Mouse (Mus musculus) NIH3T3 (cell line): ENCODE measurements around the gene 1700003H04Rik.

Experiments
- DNase-seq: peaks from one replicate; pipeline ENCODE4 v3.0.0-alpha.2; 2012; ENCODE audit warnings: low read depth

The 1700003H04Rik gene

DNA sequence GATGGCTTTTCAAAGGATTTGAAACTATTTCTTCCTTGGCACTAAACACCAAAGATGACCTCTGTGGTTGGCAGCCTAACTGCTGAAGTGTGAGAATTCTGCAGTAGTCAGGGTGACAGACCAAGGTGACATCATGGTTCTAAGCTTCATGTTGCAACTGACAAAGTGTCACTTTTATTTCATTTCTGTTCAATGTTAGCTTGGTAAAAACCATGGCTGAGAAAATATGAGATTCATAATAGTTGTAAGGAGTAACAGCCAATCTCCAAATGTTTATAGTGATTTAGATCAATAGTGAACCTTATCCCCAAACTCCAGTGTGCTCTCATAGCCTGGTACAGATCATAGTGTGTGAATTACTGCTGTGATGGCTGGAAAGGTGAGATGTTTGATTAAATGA lies at the start of gene 1700003H04Rik:
TSS of gene 1700003H04Rik (minus strand) at position 101 of the 400 bp plus-strand sequence.
- no peak for DNase-seq

DNA sequence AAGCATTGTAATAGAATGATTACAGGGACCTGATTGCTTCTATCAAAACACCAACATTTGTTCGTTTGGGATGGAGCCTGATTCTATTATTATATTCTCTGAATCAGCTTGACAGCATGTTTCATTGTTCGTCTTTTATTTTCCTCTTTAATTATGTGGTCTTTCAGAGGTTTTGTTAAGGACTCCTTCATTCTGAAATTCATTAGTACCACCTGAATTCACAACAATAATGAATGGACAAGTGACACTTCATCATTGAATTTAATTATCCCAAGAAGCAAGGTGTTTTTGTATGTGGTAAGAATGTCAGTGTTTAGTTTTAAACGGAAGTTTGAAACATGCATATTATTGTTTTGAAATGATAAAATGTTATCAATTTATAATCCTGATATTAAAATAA lies 42.1 kb upstream of the 1700003H04Rik start:
- DNase-seq: no peak

DNA sequence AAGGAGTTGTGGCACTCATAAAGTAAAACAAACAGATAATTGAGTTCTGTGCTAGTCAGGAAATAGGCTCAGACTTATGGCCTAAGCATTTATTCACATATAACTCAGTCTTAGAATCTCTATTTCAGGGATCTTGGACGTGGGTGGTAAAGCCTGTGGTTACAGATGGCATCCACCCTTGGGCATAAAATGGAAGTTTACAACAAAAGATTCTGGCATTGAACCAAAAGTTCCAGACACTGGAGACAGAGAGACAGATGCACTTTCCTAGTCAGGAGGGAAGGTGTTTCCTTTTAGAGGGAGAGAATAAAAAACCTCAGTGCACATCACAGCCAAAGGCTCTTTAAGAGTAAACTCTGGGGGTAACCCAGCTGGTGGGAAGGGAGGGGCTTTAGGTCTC lies 32.4 kb upstream of the 1700003H04Rik start:
- DNase-seq: no peak

DNA sequence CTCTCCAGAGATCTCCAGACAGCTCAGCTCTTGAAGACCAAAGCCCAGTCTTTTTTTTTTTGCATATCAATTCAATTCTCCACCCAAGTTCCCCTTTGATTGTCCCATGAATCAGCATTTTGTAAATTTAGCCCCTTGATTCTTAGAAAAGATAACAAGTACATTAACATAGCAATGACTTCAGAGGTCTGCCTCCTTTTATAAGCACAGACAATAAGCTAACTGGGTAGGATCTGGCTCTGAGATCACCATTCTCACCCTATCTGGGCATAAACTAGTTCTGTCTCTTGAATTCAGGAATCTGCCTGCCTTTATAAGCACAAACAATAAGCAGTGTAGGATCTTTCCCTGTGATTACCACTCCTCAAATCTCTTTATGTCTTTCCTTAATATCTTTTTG lies 29.1 kb upstream of the 1700003H04Rik start:
- no peak for DNase-seq

DNA sequence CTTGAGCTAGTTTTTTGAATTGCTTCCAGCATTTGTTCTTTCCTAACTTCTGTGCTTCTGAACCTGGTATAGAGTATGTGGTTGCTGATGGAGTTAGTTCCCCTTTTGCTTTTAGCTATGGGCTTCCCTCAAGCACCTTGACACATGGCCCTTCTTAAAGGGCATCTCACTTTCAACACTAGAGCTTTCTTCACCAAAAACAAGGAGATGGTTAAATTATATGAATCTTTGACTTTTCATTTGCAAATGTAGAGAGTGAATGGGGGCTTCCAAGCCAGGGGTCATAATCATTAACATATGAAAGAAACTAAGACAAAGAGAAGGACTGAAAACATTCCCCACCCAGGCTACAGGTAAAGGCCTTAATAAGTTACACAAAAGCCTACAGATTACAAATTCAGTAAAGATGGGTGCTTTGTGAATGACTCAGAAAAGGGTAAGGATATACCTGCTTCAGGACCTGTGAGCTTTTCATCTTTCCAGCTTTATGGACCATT lies 25.2 kb upstream of the 1700003H04Rik start:
- DNase-seq: no peak

DNA sequence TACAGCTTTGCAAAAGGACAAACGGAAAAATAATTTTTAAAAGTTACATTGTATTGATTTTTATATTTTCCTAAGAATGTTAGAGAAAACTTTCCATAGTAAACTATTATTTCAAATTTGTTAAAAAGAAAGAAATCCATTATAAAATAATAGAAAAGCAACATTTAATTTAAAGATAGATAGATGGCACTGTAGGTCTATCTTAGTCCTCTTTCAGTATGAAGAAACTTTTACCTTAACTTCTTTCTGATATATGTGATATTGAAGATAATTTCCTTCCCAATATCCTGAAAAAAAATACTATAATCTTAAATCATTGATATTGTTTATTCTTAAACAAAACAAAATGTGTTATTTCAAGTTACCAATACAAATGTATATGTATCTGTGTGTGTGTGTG lies 24.6 kb upstream of the 1700003H04Rik start:
- DNase-seq: no peak

DNA sequence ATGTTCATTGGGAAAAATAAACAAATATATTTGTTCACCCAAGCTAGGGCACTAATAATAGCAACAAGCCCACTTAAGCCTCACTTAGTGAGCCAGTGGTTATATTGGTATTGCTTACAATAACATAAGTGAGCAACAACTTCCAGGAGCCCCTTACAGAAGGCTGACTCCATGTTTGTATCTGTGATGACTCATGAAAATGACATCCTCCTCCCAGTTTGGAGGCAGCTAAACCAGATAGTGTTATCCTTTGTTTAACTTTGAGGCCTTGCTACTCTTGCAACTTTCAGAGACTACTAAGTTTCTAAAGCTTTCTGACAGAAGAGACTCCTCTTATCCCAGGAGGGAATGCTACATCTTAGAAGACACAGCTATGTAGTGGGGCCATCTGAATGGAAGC lies 16.9 kb upstream of the 1700003H04Rik start:
- peak; percentile 14 for DNase-seq

GRCm38 (mm10) chr3:124587534-124587933 lies 6.6 kb upstream of the 1700003H04Rik start:
- DNase-seq: peak; percentile 49

DNA sequence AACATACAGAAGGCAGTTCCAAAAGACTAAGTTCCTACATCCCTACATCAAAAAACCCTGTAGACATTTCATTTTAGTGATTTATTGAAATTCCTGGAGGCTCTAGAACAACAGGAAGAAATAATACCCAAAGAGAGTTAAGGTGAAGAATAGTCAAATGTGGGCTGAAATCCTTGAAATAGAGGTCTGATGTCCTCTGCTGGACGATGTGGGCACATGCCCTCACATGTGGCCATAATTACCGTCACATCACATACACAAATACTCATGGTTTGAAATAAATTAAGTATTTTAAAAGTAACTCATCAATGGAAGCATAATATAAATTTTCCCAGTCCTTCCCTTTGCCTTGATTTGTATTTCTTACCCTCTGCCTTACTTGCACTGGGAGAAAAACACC lies 4.9 kb upstream of the 1700003H04Rik start:
- DNase-seq: no peak

GRCm38 (mm10) chr3:124557317-124557716 lies 23.6 kb downstream of the 1700003H04Rik start:
- DNase-seq: no peak

GRCm38 (mm10) chr3:124555963-124556362 lies 24.9 kb downstream of the 1700003H04Rik start:
- no peak for DNase-seq

DNA sequence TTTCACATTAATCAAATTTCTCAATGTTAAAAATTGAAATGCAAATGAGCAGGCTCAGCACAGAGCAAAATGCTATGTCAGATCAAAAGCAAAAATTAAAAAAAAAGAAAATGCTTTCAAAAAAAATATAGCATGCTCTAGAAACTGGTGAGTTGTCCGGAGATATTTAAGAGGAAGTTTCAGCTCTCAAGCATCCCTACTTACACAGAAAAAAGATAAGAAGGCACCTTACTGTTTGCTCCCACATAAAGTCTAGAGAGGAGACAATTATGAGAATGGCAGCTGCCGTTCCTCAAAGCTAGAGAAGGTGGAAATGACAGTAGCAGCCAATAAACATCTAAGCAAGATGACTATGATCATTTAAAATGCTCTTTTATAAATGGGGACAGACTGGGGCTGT lies 25.8 kb downstream of the 1700003H04Rik start:
- DNase-seq: no peak

DNA sequence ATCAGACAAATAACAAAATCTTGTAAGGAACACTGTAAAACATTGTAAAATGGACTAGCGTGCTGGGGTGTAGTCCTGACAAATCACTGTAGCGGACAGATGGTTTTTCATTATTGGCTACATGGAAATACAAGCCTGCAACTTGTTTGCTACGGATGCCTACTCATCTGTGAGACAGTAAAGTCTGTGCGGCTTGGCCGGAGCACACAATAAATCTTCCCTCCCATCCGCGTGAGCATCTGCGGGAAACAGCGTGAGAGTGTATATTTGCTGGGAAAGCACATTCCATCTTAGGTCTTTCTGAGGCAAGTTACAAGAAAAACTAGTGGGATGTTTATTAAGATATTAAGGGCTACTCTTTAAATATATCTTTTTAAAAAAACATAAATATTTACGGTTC lies 32.0 kb downstream of the 1700003H04Rik start:
- DNase-seq: no peak

DNA sequence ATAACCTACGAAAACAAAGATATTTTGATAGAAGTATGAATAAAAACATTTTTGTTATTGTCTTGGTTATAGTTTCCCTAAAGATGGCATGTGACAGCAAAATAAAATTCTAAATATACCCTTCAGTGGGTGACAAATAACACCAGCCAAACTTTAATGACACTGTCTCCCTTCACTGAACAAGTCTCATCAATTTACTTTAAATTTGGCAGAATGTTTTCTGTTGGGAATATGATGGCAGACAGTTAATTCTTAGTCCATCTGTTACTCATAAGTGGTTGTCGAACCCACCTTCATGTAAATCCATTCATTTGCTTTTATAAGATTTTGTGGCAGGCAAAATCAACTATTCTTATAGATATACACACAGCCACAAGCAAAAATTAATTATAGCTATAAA lies 42.6 kb downstream of the 1700003H04Rik start:
- no peak for DNase-seq

DNA sequence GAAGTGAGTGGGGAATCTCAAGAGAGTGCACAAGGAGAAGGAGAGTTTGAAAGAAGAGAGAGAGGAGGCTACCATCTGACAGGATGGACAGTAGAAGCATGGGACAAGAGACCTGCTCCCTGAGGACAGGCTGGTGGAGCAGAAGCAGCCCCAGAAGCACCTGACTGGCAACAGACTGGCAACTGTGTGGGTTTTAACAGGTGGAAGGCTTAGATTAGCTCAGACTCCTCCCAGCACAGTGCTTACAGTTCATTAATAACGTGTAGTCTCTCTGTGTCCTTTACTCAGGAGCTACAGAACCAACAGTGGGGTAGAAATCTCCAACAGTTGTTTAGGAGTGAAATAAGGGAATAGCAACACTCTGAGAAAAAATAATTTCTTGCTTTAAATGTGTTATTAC lies 44.3 kb downstream of the 1700003H04Rik start:
- no peak for DNase-seq

- DNase-seq: no peak
Measured at GRCm38 (mm10) chr3:124518786-124519185, 62.1 kb downstream of the 1700003H04Rik start.
